Mouse (Mus musculus): ENCODE results near the gene Copa.

The Copa gene

DNA sequence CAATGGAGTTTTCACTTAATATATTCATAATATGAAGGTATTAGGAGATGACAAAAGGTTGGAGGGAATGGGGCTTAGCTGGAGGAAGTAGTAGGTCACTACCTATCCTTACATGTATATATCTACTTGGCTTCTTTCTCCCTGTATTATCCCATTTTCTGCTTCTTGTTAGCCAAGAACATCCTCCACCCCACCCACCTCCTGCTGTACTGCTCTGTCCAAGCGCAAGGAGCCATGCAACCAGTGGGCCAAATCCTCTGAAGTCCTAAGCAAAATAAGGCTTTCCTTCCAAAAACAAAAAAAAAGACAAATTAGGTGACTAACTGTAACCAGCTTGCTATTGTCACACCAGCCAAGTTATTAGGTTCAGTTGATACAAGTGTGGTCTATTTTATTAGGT lies 58.5 kb downstream of the Copa start:
- DNase-seq (ENCODE audit: low read depth, low spot score) = no peak

DNA sequence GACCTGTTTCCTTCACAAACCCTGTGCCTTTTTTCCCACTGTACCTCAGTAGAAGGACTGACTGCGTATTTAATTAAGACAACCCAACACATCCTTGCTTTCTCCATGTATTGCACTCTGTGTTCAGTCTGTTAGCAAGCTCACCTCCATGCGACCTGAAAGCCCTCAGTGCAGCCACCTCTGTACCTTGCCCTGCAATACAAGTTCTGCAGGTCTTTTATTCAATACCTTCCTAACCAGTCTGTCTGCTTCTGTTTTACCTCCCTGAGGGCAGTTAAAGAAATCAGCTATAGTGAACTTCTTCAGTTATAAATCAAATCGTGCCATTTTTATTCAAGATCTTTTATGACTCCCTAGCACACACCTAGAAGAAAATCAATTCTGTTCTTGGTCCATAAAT lies 59.2 kb downstream of the Copa start:
- DNase-seq (ENCODE audit: low read depth, low spot score) = no peak

DNA sequence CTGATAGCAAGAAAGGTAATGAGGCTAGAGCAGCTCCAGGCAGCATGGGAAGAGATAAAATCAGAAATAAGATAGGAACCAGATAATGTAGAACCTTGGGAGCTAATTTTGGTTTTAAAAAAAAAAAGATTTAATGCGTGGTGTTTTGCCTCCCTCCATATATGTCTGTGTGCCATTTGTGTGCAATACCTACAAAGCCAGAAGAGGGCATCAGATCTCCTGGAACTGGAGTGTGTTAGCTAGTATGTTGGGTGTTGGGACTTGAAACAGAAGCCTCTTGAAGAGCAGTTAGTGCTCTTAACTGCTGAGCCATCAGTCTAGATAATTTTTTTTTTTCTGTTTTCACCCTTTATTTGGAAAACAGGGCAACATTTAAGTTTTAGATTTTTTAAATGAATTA lies 61.2 kb downstream of the Copa start:
- peak; percentile 86 for DNase-seq (ENCODE audit: low read depth, low spot score)

DNA sequence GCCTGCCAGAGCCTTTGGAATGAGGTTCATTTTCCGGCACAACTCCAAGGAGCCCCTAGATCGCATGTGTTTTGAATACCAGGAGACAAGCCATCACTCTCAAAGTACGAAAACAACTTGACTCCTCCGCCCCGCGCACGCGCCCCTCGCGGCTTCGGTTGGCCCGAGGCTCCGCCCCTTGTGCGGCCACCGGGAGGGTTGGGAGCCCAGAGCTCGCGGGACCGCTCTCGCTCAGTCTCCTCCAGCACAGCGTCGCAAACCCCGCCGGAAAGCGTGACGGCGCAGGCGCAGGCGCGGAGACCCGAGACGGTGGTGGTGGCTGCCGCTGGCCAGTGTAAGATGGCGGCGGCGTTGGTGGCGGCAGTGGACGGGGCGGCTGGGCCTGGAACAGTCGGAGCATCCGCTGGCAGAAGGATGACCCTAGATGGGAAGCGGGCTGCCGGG lies 65.5 kb downstream of the Copa start, which contains the start of gene Dcaf8:
TSS of gene Dcaf8 (plus strand) at position 250 of the 444 bp plus-strand sequence.
- DNase-seq (ENCODE audit: low read depth, low spot score) = peak; percentile 95

DNA sequence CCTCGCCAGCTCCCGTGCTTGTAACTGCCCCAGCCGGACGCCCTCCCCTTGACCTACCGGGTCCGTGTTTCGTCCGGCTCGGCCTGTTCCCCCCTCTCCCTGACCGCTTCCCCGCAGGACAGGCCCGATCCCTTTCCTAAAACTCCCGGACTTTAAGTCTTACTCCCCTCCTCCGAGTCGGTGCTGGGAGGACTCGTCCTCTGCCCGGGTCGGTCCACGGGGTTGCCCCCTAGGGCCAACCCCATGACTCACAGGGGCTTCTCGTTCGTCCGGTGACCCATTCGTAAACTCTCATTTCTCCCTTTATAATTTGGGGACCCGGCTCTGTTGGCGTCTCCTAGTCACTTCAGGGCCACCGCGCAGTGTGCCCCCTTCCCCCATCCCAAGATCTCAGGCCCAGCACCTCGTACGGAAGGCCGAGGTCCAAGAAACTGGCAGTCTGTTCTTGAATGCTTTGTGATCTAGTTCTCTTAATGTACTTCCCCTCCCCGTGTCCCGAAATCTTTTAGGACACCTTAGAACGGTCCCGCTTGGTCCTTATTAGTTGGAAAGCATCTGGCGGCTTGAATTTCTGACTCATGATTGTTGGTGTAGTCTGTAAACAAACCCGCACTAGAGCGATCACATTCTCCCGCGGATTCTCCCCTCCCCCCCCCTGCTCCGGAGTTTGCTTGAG lies 66.1 kb downstream of the Copa start:
- peak; percentile 82 for DNase-seq (ENCODE audit: low read depth, low spot score)

DNA sequence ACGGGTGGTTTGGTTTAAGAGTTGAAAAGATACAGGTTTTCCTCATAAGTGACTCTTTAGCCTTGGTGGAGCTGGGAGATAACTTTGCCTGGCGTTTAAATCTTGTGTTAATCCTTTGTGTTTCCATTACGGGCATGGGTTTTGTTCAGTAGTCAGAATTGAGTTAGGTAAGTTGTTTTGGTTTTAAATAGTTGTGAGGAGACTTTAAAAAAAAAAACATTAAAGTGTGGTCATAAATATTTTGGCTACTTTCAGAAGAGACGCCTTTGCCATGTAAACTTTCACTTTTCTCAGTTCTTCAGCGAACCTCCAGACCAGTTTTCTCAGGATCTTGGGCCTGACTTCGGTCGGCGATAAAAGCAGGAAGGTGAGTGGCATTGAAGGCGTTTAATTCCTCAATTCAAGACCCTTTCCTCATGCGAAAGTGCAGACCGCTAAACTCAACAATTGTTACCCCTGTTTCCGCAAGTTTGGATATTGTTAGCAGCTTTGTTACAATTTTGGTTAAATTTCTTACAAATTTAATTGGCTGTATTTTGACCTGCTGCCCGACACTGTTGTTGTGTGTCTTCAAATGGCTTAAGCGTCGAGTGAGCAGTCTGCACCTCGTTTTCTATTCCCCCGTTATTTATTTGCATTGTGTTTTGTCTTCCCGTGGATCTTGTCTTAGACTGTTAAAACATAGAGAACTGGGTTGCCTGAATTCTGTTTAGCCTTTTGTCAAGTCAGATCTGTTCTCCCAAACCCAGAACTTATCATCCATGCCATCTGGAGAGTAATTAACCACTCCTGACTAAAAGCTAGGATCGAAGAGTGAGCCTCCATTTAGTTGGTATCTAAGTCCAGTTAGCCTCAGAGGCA lies 66.9 kb downstream of the Copa start:
- peak; percentile 25 for DNase-seq (ENCODE audit: low read depth, low spot score)

DNA sequence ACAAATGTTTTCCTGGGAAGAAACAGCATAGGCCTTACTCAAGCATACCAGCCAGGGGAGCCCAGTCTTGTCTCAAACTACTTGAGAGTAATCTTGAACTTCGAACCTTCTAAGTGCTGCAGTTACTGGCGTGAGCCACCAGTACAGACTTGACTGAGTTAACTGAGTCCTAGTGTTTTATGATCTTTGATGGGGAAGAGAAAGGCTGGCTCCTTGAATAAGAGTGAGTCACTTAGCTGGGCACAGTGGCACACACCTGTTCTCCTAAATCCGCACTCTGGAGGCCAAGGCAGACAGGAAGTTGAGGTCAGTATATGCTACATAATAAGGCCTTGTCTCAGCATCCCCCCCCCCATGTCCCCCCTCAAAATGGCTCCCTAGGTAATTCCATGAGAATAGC lies 72.2 kb downstream of the Copa start:
- DNase-seq (ENCODE audit: low read depth, low spot score) = no peak

DNA sequence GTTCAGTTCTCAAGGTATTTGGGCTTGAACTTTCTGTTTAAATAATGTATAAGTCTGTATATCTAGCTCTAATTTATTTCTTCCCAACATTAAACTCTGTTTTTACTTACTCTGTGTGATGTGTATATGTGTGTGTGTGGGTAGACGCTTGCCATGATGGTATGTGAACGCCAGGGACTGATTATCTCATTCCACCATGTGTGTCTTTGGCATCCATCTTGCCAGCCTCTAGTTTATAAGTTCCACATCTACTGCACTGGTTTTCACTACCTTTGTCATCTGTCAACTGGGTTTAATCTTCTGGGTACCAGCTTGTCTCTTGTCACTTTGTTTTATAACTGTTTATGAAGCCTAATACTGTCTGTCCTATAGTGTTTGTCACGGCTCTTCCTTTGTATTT lies 73.2 kb downstream of the Copa start:
- DNase-seq (ENCODE audit: low read depth, low spot score) = no peak

DNA sequence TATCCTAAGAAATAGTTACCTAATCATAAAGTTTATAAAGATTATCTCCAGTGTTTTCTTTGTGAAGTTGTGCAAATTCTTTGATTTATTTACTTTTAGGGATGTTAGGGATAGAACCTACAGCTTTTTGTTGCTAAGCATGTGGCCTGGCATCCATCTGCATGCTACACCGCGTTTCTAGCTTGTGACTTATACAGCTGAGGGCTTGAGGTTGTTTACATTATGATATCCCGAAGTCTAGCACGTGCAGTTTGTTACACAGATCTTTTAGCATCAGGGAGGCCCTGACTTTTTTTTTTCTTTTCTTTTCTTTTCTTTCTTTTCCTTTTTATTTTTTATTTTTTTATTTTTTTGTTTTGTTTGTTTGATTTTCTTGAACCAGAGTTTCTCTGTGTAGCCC lies 77.6 kb downstream of the Copa start:
- DNase-seq (ENCODE audit: low read depth, low spot score) = no peak

DNA sequence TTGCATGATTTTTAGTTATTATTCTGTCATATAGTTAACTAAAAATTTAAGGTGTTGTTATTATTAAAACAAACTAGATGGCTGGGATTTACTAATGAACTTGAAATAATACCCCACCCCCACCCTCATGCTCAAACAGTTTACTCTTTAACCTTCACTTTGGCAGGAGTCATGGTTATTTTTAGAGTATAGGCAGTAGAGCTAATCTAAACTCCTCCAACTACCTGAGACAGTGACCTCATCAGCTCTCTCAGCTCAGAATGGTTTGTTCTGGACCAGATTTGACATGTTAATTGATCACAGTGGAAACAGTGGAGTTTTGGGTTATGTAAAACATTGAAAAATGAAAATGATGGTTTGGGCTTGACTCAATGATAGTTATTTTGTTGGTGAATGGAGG lies 78.2 kb downstream of the Copa start:
- no peak for DNase-seq (ENCODE audit: low read depth, low spot score)

DNA sequence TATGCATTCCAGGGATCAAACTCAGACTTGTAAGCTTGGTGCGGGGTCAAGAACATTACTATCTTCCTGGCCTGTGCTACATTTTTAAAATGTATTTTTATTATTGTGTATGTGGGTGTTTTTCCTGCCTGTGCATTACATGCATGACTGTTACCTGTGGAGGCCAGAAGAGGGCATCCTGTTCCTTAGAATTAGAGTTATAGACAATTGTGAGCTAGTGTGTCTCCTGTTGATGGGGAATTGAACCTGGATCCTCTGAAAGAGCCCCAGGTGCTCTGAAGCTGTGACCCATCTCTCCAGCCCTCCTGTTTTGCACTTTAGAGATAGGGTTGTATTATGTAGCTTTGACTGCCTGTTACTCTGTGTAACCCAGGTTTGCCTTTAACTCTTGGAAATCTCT lies 79.7 kb downstream of the Copa start:
- DNase-seq (ENCODE audit: low read depth, low spot score) = peak; percentile 68

DNA sequence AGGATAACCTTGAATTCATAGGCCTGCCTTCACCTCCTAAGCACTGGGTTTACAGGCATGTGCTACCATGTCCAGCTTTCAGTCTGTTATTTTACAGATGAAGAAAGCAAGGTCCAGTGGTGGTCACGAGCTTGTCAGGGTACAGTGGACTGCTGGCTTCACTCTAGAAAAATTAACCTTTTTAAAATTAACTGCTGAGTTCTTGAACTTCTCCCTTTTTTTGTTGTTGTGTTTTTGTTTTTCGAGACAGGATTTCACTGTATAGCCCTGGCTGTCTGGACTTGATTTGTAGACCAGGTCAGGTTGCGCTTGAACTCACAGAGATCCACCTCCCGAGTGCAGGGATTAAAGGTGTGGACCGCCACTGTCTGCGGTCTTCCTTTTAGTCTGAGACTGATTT lies 80.6 kb downstream of the Copa start:
- DNase-seq (ENCODE audit: low read depth, low spot score) = no peak

DNA sequence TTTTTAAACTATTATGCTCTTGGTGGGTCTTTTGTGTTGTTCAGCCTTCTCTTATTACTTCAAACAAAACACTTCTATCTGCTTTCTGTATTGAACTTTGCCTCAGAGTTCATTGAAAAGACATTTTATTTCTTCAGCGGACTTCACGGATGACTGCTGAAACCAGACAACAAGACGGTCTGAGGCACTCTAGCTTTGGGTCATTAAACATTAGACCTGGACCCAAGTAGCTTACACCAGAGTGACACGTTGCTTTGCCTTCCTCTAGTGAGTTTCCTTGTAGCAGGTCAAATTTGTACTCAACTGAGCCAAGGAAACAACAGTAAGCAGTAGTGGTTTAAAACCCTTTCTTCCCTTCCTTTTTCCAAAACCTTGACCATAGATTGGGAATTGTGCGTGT lies 85.6 kb downstream of the Copa start:
- no peak for DNase-seq (ENCODE audit: low read depth, low spot score)

DNA sequence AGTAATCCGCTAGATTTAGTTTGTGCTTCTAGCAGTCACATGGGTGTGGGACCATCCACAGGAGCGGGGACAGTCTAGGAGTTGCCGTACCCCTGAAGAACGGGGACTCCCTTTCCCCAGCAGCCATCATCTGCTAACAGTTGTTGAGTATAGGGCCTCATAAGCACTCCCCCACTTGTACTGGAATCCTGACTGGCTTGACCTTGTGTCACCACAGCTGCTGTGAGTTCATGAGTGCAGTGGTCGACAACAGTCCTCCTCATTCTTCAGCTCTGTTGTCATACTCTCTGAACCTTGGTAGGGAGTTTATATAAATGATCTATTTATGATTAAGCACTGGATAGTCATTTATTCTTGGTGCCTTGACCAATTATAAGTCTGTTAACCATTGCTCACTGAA lies 87.5 kb downstream of the Copa start:
- no peak for DNase-seq (ENCODE audit: low read depth, low spot score)

Data from 3T3-L1 (cell line).